Comparison of ENCODE assay signal across 32 mouse cellular contexts in genomic region chr5:126440516-126440915, GRCm38 (mm10).
DNase-seq lines count a peak whose midpoint lies in the region; ATAC-seq lines count a peak whose summit lies in the region.
"Had no signal": no experiment of that assay in that cellular context is flagged by ENCODE, and none has a peak within 500 bp of the region (broad histone marks: within the 10 kb centered on the region; RNA-seq: fewer than 3 reads in every experiment).

No protein-coding gene starts in this region.

- no peak for ATAC-seq in forebrain, embryonic 13.5 days
- ATAC-seq in midbrain, embryonic 14.5 days (ENCODE audit: low FRiP score, low TSS enrichment) = no peak
- ATAC-seq: activated CD4-positive, CD25-positive, alpha-beta regulatory T cell, adult 4 months; forebrain, embryonic 14.5 days; hindbrain, embryonic 16.5 days; liver, embryonic 12.5 days; liver, postnatal 0 days had no signal

- no peaks in the 10 kb centered on the region for H3K9me3 ChIP-seq in forebrain, embryonic 13.5 days (replicated peaks)
- no peaks in the 10 kb centered on the region for H3K9me3 ChIP-seq in midbrain, embryonic 14.5 days (ENCODE audit: control insufficient read depth, low read length)
- H3K9me3 ChIP-seq: embryonic facial prominence, embryonic 10.5 days; embryonic facial prominence, embryonic 15.5 days; heart, embryonic 10.5 days; heart, embryonic 15.5 days; limb, embryonic 13.5 days; neural tube, embryonic 12.5 days had no signal

- H3K27me3 ChIP-seq in forebrain, embryonic 13.5 days = no peaks in the 10 kb centered on the region
- H3K27me3 ChIP-seq in midbrain, embryonic 14.5 days (ENCODE audit: control insufficient read depth, insufficient read depth, low read length) = no peaks in the 10 kb centered on the region
- H3K27me3 ChIP-seq: CH12.LX; embryonic facial prominence, embryonic 15.5 days; heart, embryonic 15.5 days; limb, embryonic 13.5 days; liver, embryonic 12.5 days; neural tube, embryonic 12.5 days had no signal

- H3K36me3 ChIP-seq in forebrain, embryonic 13.5 days (ENCODE audit: poor library complexity, severe bottlenecking) = no peaks in the 10 kb centered on the region
- no peaks in the 10 kb centered on the region for H3K36me3 ChIP-seq in midbrain, embryonic 14.5 days (ENCODE audit: control insufficient read depth, insufficient read depth, low read length)
- H3K36me3 ChIP-seq: embryonic facial prominence, embryonic 10.5 days; embryonic facial prominence, embryonic 15.5 days; heart, embryonic 10.5 days; heart, embryonic 15.5 days; limb, embryonic 13.5 days; liver, embryonic 12.5 days; neural tube, embryonic 12.5 days had no signal

- no peak overlapping the region for H3K27ac ChIP-seq in forebrain, embryonic 13.5 days
- no peak overlapping the region for H3K27ac ChIP-seq in midbrain, embryonic 14.5 days (replicated peaks; ENCODE audit: low read depth, low read length)
- H3K27ac ChIP-seq: embryonic facial prominence, embryonic 10.5 days; embryonic facial prominence, embryonic 15.5 days; heart, embryonic 10.5 days; heart, embryonic 15.5 days; kidney, postnatal 0 days; limb, embryonic 13.5 days; liver, embryonic 12.5 days; neural tube, embryonic 12.5 days had no signal

- H3K4me3 ChIP-seq in forebrain, embryonic 13.5 days = no peak overlapping the region
- no peak overlapping the region for H3K4me3 ChIP-seq in midbrain, embryonic 14.5 days (replicated peaks; ENCODE audit: low read depth, low read length)
- H3K4me3 ChIP-seq: embryonic facial prominence, embryonic 10.5 days; embryonic facial prominence, embryonic 15.5 days; heart, embryonic 10.5 days; heart, embryonic 15.5 days; limb, embryonic 13.5 days; liver, embryonic 12.5 days; myocyte; neural tube, embryonic 12.5 days had no signal

- H3K9ac ChIP-seq in forebrain, embryonic 13.5 days = no peak overlapping the region
- no peak overlapping the region for H3K9ac ChIP-seq in midbrain, embryonic 14.5 days (replicated peaks; ENCODE audit: low read length)
- H3K9ac ChIP-seq: embryonic facial prominence, embryonic 15.5 days; heart, embryonic 15.5 days; limb, embryonic 13.5 days; liver, embryonic 12.5 days; liver, postnatal 0 days; neural tube, embryonic 12.5 days had no signal

- H3K4me1 ChIP-seq in forebrain, embryonic 13.5 days = no peaks in the 10 kb centered on the region
- no peaks in the 10 kb centered on the region for H3K4me1 ChIP-seq in midbrain, embryonic 14.5 days (ENCODE audit: control insufficient read depth, insufficient read depth, low read length)
- H3K4me1 ChIP-seq: embryonic facial prominence, embryonic 10.5 days; embryonic facial prominence, embryonic 15.5 days; heart, embryonic 10.5 days; heart, embryonic 15.5 days; limb, embryonic 13.5 days; liver, embryonic 12.5 days; neural tube, embryonic 12.5 days had no signal

- 91% methylated on average over 1 of the region's 1 CpGs for WGBS in forebrain, embryonic 13.5 days
- WGBS in midbrain, embryonic 14.5 days = 95% methylated on average over 1 of the region's 1 CpGs

- peak; percentile 14 to 54 for DNase-seq in frontal cortex, adult 2 months (ENCODE audit: extremely low spot score in 1 of 2, low spot score in 1 of 2)
- DNase-seq in frontal cortex, postnatal 10 days (ENCODE audit: low spot score in 2 of 2) = no peak
- DNase-seq in left cerebral cortex, adult 18-20 months (ENCODE audit: low spot score in 2 of 2) = peak; percentile 29 to 42
- DNase-seq in left cerebral cortex, adult 11 months (ENCODE audit: low spot score) = no peak
- DNase-seq in layer of hippocampus, adult 9-11 months = peak; percentile 61
- DNase-seq in right cerebral cortex, postnatal 25 days = peak; percentile 30
- DNase-seq in midbrain, embryonic 14.5 days = no peak
- DNase-seq: adrenal gland, adult 2 months; adrenal gland, postnatal 36 days; cerebellum, adult 2 months; cerebellum, postnatal 14 days; gastrocnemius, postnatal 10 days; kidney, adult 8-10 months; kidney, postnatal 4 days; liver, postnatal 0 days; lung, postnatal 36 days; thymus, postnatal 4 days had no signal

- H3K4me2 ChIP-seq in forebrain, embryonic 13.5 days = no peak overlapping the region
- H3K4me2 ChIP-seq in midbrain, embryonic 14.5 days (ENCODE audit: low read length) = no peak overlapping the region
- H3K4me2 ChIP-seq: embryonic facial prominence, embryonic 15.5 days; heart, embryonic 15.5 days; limb, embryonic 13.5 days; liver, embryonic 12.5 days; midbrain, embryonic 11.5 days; neural tube, embryonic 12.5 days had no signal

Comparison
In these comparisons a context has a peak if more than half of its experiments do, and no peak if none do; other contexts are left out.
1. DNase-seq: peak in frontal cortex, adult 2 months (2 of 2), left cerebral cortex, adult 18-20 months (2 of 2), layer of hippocampus, adult 9-11 months (single experiment) and right cerebral cortex, postnatal 25 days (single experiment); none in frontal cortex, postnatal 10 days (0 of 2), left cerebral cortex, adult 11 months (single experiment) and midbrain, embryonic 14.5 days (single experiment).